In the genomic region with DNA sequence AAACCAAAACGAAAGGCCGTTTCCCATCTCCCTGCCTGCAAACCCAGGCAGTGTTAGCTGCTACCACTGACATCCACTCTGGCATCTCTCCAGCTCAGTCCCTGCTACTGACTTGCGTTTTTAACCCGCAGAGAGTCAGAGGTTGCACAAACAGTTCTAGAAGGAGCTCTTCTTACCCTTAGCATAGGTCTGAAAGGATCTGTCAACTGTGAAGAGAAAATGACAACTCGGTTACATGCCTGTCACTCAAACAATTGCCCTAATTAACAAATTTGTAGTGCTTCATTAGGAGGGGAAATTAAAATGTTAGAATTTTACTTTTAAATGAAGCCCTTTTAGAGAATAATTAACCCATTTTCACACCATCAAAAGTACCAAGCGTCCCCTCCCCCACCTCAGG, we compare ENCODE assay signal across 13 mouse cellular contexts.
"Had no signal": no experiment of that assay in that cellular context is flagged by ENCODE, and none has a peak within 500 bp of the region (broad histone marks: within the 10 kb centered on the region; RNA-seq: fewer than 3 reads in every experiment).

No protein-coding gene starts in this region.

- H3K9me3 ChIP-seq: limb, embryonic 10.5 days; liver, embryonic 15.5 days had no signal

- H3K27ac ChIP-seq: kidney, postnatal 0 days; left cerebral cortex, adult 2 months; limb, embryonic 10.5 days; liver, embryonic 15.5 days; macrophage had no signal

- H3K4me3 ChIP-seq: left cerebral cortex, adult 2 months; limb, embryonic 10.5 days; liver, embryonic 15.5 days; megakaryocyte, embryonic 14.5 days had no signal

- H3K27me3 ChIP-seq: liver, embryonic 15.5 days; megakaryocyte, embryonic 14.5 days had no signal

- H3K4me2 ChIP-seq: liver, embryonic 11.5 days; liver, embryonic 15.5 days; midbrain, embryonic 11.5 days had no signal

- DNase-seq: lung, adult 2 months; lung, postnatal 14 days; right cerebral cortex, adult 18-20 months; right cerebral cortex, postnatal 25 days; thymus, postnatal 36 days had no signal

- H3K4me1 ChIP-seq: limb, embryonic 10.5 days; liver, embryonic 15.5 days; megakaryocyte, embryonic 14.5 days had no signal

- H3K9ac ChIP-seq: liver, embryonic 15.5 days had no signal
